Mouse (Mus musculus): Measurements from ENCODE around the gene Tlcd1. TPM values are rescaled to one million over a fixed set of nuclear protein-coding genes. Genes with fewer than 3 reads are reported as not detected.
A peak's percentile ranks its signal among the peaks of the same experiment; 100 is the strongest.
"Not testable (repeated sequence)": the region's sequence is repeated elsewhere in the genome, so short reads cannot be mapped to it uniquely, and the experiment has no call there.

The Tlcd1 gene
- 1 to 10 TPM; 9.1 to 9.4 TPM for total RNA-seq (2021)

DNA sequence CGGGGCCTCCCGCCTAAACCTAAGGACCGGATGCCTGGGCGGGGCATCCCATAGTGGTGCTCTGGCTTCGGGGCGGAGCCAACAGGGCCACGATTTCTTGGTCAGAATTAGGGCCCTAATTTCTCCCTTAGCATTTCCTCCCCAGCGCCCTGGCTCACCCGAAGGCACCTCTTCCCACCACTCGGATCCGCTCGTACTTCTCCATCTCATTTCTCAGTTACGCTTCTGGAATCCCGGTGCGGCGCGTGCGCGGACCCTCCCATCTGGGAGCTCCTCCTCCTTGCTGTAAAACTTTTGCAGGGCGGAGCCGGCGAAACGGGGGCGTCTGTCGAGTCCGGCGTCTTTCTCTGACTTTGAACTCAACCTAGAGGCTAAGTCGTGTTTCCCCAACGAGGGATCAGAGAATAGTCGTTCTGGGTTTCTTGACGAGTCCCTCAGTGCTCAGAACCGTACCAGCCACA is at the start of gene Tlcd1, which contains the start of gene Nek8:
Gene Tlcd1 (plus strand): TSS at position 310 of the 461 bp plus-strand sequence.
Gene Nek8 (minus strand): TSS at position 274 of the 461 bp plus-strand sequence.
- DNase-seq, result peak; percentile 93 to 95
- intact Hi-C loops (cut with DNase I), result loop anchor here (5.0 kb wide), 2 partner anchors 194 to 349 kb away; partner anchors contain the start of gene Phf12

- intact Hi-C loops (cut with DNase I), result no loop called here
Measured at GRCm38 (mm10) chr11:78126739-78127138, 49.8 kb upstream of the Tlcd1 start.

DNA sequence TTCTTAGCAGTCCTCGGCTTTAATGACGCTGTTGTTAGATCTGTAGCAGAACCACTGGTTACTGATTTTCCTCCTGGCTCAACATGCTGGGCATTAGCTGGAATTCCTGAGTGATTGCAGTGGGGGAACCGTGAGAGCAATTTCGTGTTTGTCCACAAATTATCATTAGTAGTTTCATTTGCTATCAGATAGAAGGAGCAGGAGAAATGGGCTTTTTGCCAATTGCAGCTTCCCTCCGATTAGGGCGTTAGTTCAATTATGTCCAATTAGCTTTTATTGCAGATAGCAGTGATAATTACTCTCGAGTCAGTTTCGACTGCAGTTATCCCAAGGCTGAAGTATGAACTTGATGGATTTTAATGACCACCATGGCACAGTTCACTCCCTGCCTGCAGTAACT is 47.1 kb upstream of the Tlcd1 start:
- intact Hi-C loops (cut with DNase I), result no loop called here
- no peak for DNase-seq

More at GRCm38 (mm10) chr11:78126739-78127138, 49.8 kb upstream of the Tlcd1 start:
- DNase-seq, result no peak

- no peak for DNase-seq
- intact Hi-C loops (cut with DNase I), result no loop called here
Measured at GRCm38 (mm10) chr11:78133915-78134314, 42.6 kb upstream of the Tlcd1 start.

DNA sequence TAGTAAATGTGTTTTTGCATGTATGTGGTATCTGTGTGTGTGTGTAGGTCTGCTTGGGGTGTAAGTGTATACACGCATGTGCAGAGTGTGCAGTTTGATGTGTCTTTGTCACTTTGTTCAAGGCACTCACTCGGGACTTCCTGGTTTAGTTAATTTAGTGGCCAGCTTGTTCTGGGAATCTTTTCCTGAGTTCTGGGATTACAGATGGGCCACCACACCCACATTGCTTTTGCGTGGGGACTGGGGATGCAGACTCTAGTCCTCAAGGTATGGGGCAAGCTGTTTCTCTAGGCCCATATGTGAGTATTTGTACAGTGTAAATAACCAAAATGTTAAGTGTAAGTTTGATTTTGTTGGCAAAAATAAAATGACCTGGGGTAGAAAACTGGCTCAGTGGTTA is 42.2 kb upstream of the Tlcd1 start:
- no peak for DNase-seq
- intact Hi-C loops (cut with DNase I), result no loop called here

DNA sequence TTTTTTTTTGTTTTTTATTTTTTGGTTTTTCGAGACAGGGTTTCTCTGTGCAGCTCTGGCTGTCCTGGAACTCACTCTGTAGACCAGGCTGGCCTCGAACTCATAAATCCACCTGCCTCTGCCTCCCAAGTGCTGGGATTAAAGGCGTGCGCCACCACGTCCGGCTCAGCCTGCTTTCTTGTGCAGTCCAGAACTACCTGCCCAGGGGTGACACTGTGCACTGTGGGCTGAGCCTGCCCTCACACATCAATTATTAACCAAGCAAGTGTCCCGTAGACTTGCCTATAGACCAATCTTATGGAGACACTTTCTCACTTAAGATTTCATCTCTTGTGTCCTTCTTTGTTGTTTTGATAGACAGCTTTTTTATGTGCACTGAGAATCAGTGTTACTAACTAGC is 41.2 kb upstream of the Tlcd1 start:
- intact Hi-C loops (cut with DNase I); DNase-seq: not testable (repeated sequence)

DNA sequence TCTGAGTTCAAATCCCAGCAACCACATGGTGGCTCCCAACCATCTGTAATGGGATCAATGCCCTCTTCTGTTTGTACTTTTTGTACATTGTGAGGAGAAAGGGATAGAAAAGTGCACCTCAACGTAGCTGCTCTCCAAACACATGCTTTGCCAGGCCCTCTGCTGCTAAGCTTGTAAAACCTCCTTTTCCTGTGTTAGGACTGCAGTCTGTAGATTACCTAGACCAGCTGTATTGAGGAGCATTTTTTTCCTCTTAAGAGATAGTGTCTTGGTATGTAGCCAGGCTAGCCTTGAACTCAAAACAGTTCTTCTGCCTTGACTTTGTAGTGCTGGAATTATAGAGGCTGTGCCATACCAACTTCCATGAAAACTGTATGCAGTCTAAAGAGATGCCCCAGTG is 40.4 kb upstream of the Tlcd1 start:
- intact Hi-C loops (cut with DNase I), result no loop called here
- DNase-seq, result no peak

DNA sequence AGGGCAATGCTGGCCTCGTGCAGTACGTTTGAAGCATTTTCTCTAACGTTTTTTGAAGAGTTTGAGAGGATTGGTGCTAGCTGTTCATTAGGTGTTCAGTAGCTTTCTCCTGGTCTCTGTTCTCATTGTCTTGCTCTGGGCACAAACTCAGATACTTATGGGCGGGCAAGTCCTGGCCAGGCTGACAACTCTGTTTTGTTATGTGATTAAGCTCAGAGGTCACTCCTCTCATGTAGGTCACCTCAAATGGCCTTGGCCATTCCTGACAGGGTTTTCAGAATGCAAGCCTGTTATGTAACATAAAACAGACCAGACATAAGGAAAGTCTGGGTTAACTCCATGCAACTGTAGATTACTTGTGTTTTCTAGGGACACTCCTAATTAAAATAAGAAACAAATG is 38.9 kb upstream of the Tlcd1 start:
- DNase-seq, result peak in 1 of 2 experiments; percentile 45
- intact Hi-C loops (cut with DNase I), result no loop called here

DNA sequence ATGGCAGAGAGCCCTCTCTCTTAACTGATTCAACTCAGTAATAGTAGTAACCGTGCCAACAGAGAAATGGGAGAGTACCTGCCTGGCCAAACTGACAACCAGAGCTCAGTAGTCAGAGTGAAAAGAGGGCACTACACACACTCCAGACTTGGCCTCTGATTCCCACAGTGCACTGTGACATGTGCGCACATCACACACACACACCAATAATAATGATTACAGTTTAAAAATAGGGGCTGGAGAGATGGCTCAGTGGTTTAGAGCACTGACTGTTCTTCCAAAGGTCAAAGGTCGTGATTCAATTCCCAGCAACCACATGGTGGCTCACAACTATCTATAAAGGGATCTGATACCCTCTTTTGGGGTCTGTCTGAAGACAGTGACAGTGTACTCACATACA is 38.5 kb upstream of the Tlcd1 start:
- intact Hi-C loops (cut with DNase I), result no loop called here
- no peak for DNase-seq

DNA sequence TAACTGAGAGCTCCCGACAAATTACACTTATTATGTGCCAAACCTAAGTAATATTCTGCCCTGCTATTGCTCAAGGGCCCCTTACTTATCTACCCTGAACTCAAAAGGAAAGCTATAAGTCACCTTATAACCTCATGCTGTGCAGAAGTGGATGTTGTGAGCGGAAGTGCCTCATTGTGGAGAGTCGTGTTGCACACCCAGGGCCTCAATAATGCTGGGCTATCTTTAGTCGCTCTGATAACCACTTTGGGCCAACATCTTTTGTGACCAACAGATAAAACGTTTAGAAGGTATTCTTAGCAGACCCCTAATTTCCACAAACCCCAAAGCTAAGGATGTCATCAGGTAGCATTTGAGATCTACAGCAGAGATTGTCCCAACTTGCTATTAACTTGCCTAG is 35.8 kb upstream of the Tlcd1 start:
- intact Hi-C loops (cut with DNase I), result no loop called here
- DNase-seq, result no peak

DNA sequence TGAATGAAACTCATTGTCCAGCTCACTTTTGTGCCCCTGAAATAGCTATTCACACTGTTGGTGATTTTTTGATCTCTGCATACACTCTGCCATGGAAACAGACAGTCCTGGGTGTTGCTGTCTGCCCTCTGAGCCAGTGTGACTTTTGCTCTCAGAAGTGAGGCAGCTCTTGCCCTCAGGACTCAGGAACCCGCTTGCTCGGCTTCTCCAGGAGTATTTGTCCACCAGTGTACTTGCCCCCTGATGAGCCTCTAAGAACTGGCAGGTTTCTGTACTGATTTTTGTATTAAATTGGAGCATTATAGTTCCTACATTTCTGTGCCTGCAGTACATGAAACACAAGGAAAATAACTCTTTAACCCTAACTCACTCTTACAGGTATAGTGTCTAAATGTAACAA is 33.0 kb upstream of the Tlcd1 start:
- DNase-seq, result no peak
- intact Hi-C loops (cut with DNase I), result no loop called here

DNA sequence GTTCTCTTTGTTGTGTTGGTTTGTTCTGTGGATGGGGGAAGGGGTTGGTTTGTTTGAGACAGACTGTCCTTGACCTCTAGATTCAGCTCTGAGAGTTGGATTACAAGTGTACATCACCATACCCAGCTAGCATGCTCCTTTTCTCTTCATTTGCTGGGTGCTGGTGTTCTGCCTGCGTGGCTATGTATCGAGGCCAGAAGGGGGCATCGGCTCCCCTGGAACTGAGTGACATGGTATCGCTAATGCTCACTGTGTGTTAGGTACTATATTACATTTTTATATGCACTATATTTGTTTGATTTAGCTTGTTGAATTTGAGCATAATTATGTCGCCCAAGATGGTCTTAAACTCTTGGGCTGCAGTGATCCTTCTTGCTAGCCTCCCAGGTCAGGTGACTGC is 30.3 kb upstream of the Tlcd1 start:
- no peak for DNase-seq
- intact Hi-C loops (cut with DNase I), result loop anchor here (5.0 kb wide), 1 partner anchor 39 kb away; no protein-coding TSS in a partner anchor

DNA sequence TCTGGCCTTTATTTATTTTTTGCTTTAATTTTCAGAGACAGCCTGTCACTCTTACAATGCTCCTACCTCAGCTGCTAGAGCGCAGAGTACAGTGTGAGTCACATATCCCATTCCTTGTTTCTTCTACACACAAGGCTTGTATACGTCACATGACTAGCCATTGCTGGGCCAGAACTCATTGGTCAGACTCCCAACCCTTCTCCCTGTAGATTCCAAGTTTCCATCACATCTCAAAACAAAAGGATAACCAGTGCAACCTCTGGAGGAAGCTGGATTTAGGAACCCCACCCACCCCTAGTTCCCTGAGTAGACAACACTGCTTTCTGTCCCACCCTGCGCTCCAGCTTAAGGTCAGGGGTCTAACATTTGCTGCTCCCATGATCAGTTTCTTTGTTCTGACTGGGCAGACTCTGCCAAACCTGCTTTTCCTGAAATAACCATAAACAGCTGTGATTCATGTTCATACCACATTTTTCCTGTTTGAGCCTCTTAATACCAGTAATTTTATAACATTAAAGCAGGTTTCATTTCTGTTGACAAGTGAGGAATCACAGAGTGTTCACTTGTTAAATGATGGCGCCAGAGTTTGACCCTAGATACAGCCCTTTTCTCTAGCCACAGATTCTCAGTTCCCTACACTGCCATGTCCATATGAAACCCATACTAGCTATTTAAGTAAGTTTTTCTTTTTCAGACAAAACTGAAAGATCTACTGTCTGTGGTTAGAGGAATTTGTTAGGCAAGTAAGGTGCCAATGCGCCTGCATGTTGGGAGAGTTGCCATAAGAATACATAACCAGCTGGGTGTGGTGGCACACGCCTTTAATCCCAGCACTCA is 29.6 kb upstream of the Tlcd1 start:
- peak; percentile 32 to 37 for DNase-seq
- intact Hi-C loops (cut with DNase I), result loop anchor here (5.0 kb wide), 1 partner anchor 40 kb away; no protein-coding TSS in a partner anchor

DNA sequence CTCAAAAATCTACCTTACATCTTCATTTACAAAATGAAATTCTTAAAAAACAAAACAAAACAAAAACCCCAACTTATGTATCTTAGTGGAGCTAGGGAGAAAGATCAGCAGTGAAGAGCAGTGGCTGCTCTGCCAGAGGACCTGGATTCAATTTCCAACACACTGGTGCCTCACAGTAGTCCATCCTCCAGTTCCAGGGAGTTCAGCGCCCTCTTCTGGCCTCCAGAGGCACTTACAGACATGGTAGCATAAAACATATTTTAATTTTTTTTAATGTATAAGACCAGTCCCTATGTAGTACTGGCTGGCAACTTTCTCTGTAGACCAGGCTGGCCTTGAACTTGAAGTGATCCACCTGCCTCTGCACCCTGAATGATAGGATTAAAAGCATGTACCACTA is 25.4 kb upstream of the Tlcd1 start:
- DNase-seq, result peak in 1 of 2 experiments; percentile 56
- intact Hi-C loops (cut with DNase I), result loop anchor here (2.0 kb wide), 1 partner anchor 90 kb away; no protein-coding TSS in a partner anchor

- intact Hi-C loops (cut with DNase I), result no loop called here
- peak; percentile 78 to 79 for DNase-seq
Measured at GRCm38 (mm10) chr11:78152299-78153231, 23.9 kb upstream of the Tlcd1 start.

GRCm38 (mm10) chr11:78153778-78154177 is 22.7 kb upstream of the Tlcd1 start:
- DNase-seq, result no peak
- intact Hi-C loops (cut with DNase I), result no loop called here

DNA sequence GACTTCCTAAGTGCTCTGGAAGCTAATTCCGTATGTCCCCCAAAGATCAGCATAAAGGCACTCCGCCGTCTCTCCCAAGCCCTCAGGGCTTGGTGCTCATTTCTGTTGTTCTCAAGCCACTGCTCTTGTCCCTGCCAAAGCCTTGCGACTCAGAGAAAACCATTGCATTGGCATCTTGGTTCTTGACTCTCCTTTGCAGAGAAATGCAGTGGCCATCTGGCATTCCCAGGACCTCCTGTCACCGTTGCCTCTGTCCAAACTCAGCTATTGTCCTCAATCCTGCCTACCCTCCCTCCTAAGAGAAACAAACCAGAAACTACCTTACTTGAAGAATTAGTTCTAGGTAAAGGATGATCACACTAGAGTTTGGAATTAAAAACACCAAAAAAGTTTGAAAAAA is 20.8 kb upstream of the Tlcd1 start:
- intact Hi-C loops (cut with DNase I), result no loop called here

DNA sequence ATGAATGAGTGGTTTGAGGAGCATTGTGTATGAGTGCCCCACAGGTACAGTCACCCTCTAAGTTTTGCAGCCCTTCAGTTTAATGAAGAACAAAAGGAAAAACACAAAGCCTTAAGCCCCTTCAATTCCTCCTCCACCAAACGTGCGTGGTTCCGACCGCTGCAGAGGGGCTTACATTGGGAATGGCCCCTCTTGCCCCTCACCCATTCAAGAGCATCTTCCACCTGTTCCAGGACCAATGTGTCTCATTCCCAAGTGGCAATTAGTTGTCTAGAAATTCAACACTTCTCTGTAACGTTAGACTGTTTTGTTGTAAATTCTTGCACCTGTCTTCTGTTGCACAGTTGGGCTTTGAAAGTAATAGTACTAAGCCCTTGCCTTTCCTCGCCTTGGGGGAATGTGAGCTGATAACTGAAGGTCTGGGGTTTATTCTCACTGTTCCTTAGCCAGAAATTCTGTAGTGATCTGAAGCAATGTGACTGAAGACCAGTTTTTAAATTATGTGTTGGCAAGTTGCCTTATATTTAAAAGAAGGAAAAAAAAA is 20.3 kb upstream of the Tlcd1 start:
- intact Hi-C loops (cut with DNase I), result no loop called here
- no peak for DNase-seq

More for the DNA sequence above, 20.8 kb upstream of the Tlcd1 start:
- no peak for DNase-seq

DNA sequence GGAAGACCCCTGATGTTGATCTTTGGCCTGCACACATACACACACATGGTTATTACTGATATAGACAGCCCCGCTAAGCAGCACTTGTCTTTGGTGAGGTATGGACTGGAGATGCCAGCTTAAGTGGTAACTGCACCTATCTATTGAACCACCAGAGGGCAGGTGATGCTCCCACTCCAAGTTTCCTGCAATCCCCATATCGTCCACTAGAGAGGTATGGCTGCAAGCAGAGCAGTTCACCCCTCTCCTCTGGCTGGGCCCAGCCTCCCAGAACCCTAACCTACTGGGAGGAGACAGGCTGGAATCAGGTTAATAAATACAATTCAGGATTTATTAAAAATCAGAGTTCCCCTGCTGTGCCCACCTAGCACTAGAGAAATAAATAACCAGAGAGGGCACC is 17.4 kb upstream of the Tlcd1 start:
- intact Hi-C loops (cut with DNase I), result loop anchor here (1.0 kb wide), 1 partner anchor 18 kb away; no protein-coding TSS in a partner anchor
- DNase-seq, result peak; percentile 88 to 92

DNA sequence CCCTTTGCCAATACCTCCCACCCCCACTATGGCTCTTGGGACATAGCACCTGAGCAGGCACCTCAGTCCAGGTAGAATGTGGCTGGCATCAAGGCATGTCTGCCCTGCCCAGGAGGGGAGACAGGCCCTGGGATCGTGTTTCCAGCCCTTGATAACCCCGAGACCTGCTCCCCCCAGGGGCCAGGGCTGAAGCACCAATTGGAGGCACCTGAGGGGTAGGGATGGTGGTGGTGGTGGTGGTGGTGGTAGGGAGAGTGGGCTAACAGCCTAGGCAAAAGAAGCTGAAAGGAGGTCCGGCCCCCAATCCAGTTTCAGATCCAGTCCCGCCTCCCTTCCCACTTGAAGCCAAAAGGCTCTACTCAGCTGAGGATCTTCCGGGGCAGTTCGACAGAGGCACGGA is 17.0 kb upstream of the Tlcd1 start:
- no peak for DNase-seq
- intact Hi-C loops (cut with DNase I), result loop anchor here (1.0 kb wide), 1 partner anchor 18 kb away; no protein-coding TSS in a partner anchor

DNA sequence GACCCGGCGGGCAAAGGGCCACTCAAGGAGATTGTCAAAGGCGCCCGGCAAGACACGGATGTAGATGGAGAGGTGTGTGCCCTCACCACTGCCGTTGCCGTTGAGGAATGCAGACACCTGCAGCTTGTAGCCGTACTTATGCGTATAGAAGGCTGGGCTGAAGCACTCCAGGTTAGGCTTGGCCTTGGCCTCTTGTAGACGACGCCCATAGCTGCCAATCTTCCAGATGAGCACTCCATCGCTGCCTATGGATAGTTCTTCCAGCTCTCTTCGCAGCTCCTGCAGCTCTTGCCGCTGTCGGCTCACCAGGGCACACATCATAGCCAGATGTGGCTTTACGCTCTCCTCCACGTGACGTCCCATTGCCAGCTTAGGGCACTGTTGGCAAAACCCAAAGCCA is 16.3 kb upstream of the Tlcd1 start:
- no peak for DNase-seq
- intact Hi-C loops (cut with DNase I), result no loop called here
